Mouse (Mus musculus) thymus, postnatal 25 days (tissue): ENCODE results near the gene Dkc1.

Source experiments
- DNase-seq: peaks from one replicate; pipeline ENCODE4 v3.0.0; 2022

The Dkc1 gene

DNA sequence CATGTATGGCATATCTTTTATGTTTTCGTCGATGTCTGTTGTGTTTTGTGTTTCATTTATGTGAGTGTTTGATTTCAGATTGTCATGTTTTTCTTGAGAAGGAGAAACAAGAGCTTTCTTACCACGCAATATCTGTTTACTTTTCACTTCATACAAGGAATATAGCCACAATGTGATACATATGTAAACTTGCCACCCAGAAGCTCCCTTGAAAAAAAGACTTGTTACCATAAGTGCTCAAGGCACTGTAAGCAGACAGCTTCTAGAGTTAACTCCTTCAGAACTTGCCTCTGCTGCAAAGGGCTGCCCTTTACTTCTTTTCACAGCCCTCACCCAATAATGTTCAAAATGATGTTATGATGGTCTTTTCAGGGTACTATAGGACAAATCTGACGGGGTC is 52.8 kb downstream of the Dkc1 start:
- no peak for DNase-seq

GRCm38 (mm10) chrX:75150304-75150703 is 54.6 kb downstream of the Dkc1 start:
- no peak for DNase-seq

DNA sequence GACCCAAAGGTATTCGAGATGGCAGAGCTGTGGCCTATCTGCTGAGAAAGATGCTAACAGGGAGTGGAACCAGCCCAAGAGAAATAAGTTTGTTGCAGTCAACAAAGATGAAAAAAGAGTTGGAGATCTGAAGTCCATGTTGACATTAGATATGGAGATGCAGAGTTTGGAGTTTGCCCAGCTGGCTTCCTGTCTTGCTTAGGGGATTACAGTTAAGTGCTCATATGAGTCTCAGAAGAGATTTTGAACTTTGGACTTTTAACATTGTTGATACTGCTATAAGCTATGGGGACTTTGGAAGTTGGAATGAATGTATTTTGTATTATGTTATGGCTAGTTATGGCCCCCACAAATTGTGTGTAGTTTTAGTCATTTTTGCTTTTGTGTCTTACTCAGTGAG is 56.6 kb downstream of the Dkc1 start:
- DNase-seq = no peak

GRCm38 (mm10) chrX:75155576-75156243 is 60.1 kb downstream of the Dkc1 start:
- peak; percentile 17 for DNase-seq
